Mouse (Mus musculus): ENCODE results near the gene Zfp654. TPM values are rescaled to one million over a fixed set of nuclear protein-coding genes. Genes with fewer than 3 reads are reported as not detected.
"Not testable (repeated sequence)": the region's sequence is repeated elsewhere in the genome, so short reads cannot be mapped to it uniquely, and the experiment has no call there.

The Zfp654 gene
- 10 to 100 TPM; 20.0 to 27.8 (median 26.1) TPM for total RNA-seq (2022)

DNA sequence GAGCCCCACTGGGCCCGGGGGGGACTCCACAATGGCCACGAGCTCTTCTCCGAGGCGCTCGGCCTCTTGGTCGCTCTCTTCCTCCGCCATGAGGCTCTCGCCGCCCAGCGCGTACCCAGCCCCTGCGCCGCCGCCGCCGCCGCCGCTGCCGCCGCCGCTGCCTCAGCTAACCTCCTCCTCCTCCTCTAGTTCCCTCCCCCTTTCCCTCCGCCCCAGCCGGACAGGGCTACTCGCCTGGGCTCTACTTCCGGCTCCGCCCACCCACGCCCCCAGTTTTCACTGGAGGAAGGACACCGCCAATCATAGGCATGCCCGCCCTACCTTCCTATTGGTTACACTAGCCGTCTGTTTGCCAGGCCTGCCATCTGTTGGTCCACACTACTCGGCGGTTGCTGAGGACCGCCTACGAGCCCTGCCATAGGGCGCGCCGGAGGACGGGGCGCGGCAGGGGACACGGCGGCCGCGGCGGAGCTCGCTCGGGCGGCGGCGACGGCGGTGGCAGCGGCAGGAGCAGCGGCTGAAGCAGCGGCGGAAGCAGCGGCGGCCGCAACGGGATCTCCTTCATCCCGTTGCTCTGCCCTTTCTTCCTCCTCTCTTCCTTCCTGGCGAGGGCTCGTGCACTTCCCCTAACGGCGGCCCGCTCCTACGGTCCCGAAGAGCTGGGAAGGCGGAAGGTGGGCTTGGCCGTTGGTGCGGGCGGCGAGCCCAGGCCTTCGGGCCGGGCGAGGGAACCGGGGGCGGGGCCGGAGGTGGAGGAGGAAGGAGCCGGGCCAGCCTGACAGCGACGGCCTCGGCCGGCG lies at the start of gene Zfp654, which contains the start of gene Cggbp1:
TSS of gene Zfp654 (minus strand) at position 90 of the 800 bp plus-strand sequence.
TSS of gene Cggbp1 (plus strand) at position 434 of the 800 bp plus-strand sequence.
- DNase-seq = peak; percentile 100

GRCm38 (mm10) chr16:64899084-64899483 lies 47.6 kb upstream of the Zfp654 start:
- no peak for DNase-seq

GRCm38 (mm10) chr16:64889496-64889895 lies 38.0 kb upstream of the Zfp654 start:
- no peak for DNase-seq

DNA sequence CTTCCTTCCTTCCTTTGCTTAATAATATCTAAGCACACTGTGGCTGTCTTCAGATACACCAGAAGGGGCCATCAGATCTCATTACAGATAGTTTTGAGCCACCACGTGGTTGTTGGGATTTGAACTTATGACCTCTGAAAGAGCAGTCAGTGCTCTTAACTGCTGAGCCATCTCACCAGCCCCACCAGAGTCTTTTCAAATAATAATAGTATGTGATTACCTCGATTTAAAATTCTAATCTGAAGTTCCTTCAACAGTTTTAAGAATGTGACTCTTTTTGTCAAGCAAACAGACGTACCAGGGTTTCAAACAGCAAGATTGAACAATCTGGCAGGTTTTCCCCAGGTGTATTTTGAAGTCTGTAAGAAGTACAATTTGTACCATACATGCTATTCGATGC lies 34.1 kb upstream of the Zfp654 start:
- no peak for DNase-seq

- DNase-seq = peak; percentile 37
These were observed 33.7 kb upstream of the Zfp654 start for GRCm38 (mm10) chr16:64885142-64885541.

- peak; percentile 80 for DNase-seq
These were observed 33.0 kb upstream of the Zfp654 start for GRCm38 (mm10) chr16:64884420-64884838.

GRCm38 (mm10) chr16:64883896-64884295 lies 32.4 kb upstream of the Zfp654 start:
- DNase-seq = no peak

GRCm38 (mm10) chr16:64881442-64881841 lies 30.0 kb upstream of the Zfp654 start:
- DNase-seq = no peak

DNA sequence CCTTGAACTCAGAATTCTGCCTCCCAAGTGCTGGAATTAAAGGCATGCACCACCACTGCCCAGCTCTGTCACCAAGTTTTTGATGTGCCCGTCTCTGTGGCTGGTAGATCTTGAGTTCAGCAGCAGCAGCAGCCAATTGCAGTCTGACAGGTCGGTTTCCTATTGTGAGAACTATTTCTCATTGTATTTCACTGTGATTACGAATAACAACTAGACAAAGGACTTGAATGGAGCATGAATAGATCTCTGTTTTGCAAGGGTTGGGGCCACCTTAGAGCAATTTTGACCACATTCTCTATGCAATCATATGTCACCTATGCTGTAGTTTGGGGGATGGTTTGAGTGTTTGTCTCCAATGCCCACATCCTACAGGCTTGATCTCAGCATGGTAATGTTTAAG lies 29.5 kb upstream of the Zfp654 start:
- no peak for DNase-seq

GRCm38 (mm10) chr16:64879735-64880134 lies 28.3 kb upstream of the Zfp654 start:
- no peak for DNase-seq

DNA sequence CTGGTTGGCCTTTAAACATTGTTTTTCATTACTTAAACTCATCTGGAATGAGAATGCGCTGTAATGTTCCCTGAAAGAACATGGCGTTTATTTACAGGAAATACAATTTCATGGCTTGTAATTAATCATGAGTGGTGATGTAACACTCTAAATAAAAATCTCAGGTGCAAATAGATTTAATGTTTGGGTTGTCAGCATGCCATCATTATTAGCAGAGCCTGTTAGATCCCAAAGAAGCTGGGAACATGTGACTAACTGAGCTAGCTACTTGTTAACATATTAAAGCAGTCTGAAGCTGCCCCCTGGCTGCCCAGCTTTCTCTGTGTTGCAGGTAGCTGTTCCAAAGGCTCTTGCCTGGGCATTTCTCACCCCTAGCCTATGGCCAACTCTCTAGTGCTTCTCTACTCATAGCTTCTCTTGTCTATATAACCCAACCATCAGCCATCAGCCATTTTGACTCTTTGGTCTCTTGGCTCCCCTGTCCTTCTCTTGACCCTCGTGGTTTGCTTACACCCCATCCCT lies 27.2 kb upstream of the Zfp654 start:
- no peak for DNase-seq

- no peak for DNase-seq
These were observed 25.9 kb upstream of the Zfp654 start for GRCm38 (mm10) chr16:64877314-64877713.

DNA sequence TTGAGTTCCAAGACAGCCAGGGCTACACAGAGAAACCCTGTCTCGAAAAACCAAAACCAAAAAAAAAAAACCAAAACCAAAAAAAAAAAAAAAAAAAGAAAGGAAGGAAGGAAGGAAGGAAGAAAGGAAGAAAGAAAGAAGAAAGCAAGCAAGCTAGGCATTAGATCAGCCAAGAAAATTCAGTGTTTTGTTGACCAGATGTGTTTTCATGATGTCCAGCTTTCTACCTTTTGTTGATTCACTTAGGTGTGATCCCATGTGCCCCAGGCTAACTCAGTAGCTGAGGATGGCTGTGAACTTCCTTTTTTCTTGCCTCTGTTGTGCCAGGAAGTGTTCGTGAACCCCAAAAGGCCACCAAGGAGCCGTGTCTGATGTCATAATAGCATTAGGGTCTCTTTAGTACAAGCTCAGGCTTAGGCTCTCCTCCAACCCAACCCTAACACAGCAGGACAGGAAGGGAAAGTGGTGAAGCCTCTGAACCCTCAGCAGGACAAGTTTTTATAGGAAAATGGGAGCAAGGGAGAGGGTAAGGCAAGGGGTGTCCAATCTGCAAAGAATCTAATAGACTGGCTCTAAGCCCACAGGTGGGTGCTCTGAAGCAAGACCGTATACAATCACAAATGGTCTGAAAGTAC lies 25.3 kb upstream of the Zfp654 start:
- no peak for DNase-seq

GRCm38 (mm10) chr16:64875822-64876221 lies 24.4 kb upstream of the Zfp654 start:
- DNase-seq = no peak

DNA sequence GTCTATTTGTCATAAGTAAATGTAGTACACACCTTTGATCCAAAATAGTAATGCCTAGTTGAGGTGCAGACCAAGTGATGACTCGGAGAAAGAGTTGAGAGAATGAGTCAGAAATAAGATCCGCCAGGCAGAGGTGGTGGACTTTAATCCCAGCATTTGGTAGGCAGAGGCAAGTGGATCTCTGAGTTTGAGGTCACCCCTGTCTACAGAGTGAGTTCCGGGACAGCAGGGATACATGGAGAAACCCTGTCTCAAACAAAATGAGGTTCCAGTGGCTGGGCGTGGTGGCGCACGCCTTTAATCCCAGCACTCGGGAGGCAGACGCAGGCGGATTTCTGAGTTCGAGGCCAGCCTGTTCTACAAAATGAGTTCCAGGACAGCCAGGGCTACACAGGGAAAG lies 23.9 kb upstream of the Zfp654 start:
- no peak for DNase-seq

DNA sequence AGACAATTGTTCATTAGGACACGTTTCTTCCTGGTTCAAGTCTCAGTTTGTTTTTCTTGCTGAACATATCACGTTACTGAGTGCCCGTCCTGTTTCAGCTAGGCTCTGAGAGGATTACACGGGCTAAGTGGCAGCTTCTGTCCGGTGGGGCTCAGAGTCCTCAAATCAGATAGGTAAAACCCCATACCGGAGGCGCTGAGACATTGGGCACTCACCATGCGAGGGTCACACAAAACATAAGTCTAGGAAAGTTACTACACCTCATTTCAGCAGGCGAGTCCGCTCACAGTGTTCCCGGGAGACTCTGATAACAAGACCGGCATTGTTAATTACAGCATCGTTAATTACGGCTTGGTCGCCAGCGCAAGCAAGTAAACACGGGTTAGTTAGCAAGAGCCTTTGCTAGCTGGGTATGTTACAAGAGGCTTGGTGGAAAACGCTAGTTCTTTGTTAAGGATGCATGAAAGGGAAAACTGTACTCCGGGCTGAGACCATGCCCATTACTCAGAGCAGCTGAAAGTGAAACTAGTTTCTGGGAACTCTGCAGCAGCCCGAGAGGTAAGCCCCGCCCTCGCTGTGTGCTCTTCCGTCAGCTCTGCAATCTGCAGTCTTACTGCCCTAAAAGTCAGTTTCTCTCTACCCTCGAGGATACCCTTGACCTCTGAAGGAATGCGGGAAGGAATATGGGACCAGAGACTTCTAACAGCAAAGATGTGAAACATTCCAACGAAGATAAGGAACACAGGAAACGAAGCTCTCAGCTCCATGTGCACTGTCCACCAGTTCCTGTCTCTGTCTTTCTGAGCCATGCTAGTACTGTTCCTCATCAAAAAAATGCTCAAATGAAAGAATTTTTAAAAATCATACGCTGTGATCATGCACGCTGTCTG lies 22.2 kb upstream of the Zfp654 start:
- peak; percentile 68 for DNase-seq

- DNase-seq = no peak
These were observed 21.4 kb upstream of the Zfp654 start for GRCm38 (mm10) chr16:64872841-64873240.

GRCm38 (mm10) chr16:64872296-64872695 lies 20.8 kb upstream of the Zfp654 start:
- DNase-seq = no peak

GRCm38 (mm10) chr16:64869621-64870020 lies 18.2 kb upstream of the Zfp654 start:
- no peak for DNase-seq

DNA sequence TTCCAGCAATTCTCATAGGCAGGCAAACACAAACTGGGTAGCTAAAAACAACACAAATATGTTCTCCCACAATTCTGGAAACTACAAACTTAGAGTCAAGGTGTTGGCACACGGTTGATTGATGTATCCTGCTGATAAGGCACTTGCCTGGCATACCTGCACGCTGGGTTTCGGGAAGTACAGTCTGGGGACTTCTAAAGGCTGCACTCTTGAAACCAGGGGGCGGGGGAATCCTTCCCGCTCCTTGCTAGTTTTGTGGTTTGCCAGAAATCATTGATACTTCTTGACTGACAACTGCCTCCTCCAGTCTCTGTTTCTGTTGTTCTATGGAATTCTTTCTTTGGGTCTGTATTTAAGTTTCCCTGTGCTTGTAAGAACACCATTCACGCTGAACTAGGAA lies 17.2 kb upstream of the Zfp654 start:
- no peak for DNase-seq

DNA sequence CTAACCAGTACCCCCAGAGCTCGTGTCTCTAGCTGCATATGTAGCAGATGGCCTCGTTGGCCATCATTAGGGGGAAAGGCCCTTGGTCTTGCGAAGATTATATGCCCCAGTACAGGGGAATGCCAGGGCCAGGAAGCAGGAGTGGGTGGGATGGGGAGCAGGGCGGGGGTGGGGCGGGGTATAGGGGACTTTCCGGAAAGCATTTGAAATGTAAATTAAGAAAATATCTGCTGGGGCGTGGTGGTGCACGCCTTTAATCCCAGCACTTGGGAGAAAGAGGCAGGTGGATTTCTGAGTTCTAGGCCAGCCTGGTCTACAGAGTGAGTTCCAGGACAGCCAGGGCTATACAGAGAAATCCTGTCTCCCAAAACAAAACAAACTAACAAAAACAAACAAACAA lies 14.4 kb upstream of the Zfp654 start:
- not testable (repeated sequence) for DNase-seq

GRCm38 (mm10) chr16:64856946-64857345 lies 5.5 kb upstream of the Zfp654 start:
- DNase-seq = no peak

GRCm38 (mm10) chr16:64852891-64853290 lies 1.4 kb upstream of the Zfp654 start:
- no peak for DNase-seq

Measured in adrenal gland, adult 8-10 months (tissue).